Mouse (Mus musculus) Patski (cell line): Measurements from ENCODE around the gene Hist1h2bh. TPM values are rescaled to one million over a fixed set of nuclear protein-coding genes. Genes with fewer than 3 reads are reported as not detected.
"Not testable (repeated sequence)": the region's sequence is repeated elsewhere in the genome, so short reads cannot be mapped to it uniquely, and the experiment has no call there.

Source experiments
- ATAC-seq: fragments of 100-300 bp; one replicate; pipeline ENCODE4 v1.8.0; 2021
- CTCF ChIA-PET: fragments of 350-600 bp; sonication (Branson Sonifier 250); formaldehyde crosslinking; loops from one replicate; lab custom pipeline; 2022; ENCODE audit warnings: inconsistent platforms; lab: Charles Lee
- POLR2A ChIA-PET: fragments of 350-600 bp; sonication (Branson Sonifier 250); formaldehyde crosslinking; loops from one replicate; lab custom pipeline; 2022; ENCODE audit warnings: antibody characterized with exemption, inconsistent platforms; lab: Charles Lee
- DNase-seq: peaks from one replicate; pipeline ENCODE4 v3.0.0-alpha.2; 2011; ENCODE audit warnings: low read depth, low spot score
- H3K27me3 ChIP-seq: fragments of 371-371 bp; one replicate; pipeline ENCODE4 v1.5.1; 2021
- CTCF ChIP-seq: fragments of 100-300 bp; IDR thresholded peaks from one replicate; pipeline ENCODE4 v1.5.1; 2021
- in situ Hi-C: fragments of 300-500 bp; cut with MboI; formaldehyde crosslinking; loops from 3 replicates; pipeline ENCODE4 v1.11.1; 2018; ENCODE audit warnings: low pct_unique_long_range_greater_than_20kb, mixed read lengths
- polyA plus RNA-seq: library from polyadenylated mRNA; unstranded; gene quantifications from one replicate; pipeline ENCODE4 v1.2.3, GENCODE M21; 2021

Hist1h2bh gene
- polyA plus RNA-seq, 1 experiment from 2014 or later, result 2.1 TPM

- CTCF ChIA-PET, result no interaction called here
- DNase-seq (no peak), ATAC-seq (no peak)
- POLR2A ChIA-PET, result no interaction called here
- in situ Hi-C loops, result loop anchor here (10.0 kb wide), 1 partner anchor 1823 kb away; the partner anchor contains the start of genes Hist1h2ai, Hist1h2bl and Hist1h3h
- no peak for TF ChIP-seq CTCF
- H3K27me3 ChIP-seq, result no peaks in the 10 kb centered on the region
These were observed 4.9 kb downstream of the Hist1h2bh start for GRCm38 (mm10) chr13:23538249-23538648.

- no peak for TF ChIP-seq CTCF
- no peaks in the 10 kb centered on the region for H3K27me3 ChIP-seq
- DNase-seq (no peak), ATAC-seq (no peak)
- ChIA-PET POLR2A (no interaction called here), CTCF (no interaction called here)
- in situ Hi-C loops, result loop anchor here (10.0 kb wide), 1 partner anchor 1822 kb away; the partner anchor contains the start of genes Hist1h2ai, Hist1h2bl and Hist1h3h
These were observed 6.0 kb downstream of the Hist1h2bh start for GRCm38 (mm10) chr13:23537006-23537710.

- DNase-seq, result no peak
- ATAC-seq, result no peak
These were observed 6.9 kb downstream of the Hist1h2bh start for GRCm38 (mm10) chr13:23536076-23536822.

GRCm38 (mm10) chr13:23535137-23536075 is 7.8 kb downstream of the Hist1h2bh start, which contains the start of gene Hist1h3g:
Gene Hist1h3g, plus strand, starts transcription at chr13:23535422.
- POLR2A ChIA-PET, result interaction anchor here (0.6 kb wide), 1 partner anchor 47 kb away, joined by 3 read pairs; no protein-coding TSS in a partner anchor
- H3K27me3 ChIP-seq, DNase-seq, CTCF ChIA-PET: not testable (repeated sequence)
- in situ Hi-C loops, result loop anchor here (10.0 kb wide), 1 partner anchor 1821 kb away; the partner anchor contains the start of genes Hist1h2ai, Hist1h2bl and Hist1h3h
- peak; percentile 61 for ATAC-seq

More at GRCm38 (mm10) chr13:23536076-23536822, 6.9 kb downstream of the Hist1h2bh start:
- ChIA-PET POLR2A (no interaction called here), CTCF (no interaction called here)
- in situ Hi-C loops, result loop anchor here (10.0 kb wide), 1 partner anchor 1821 kb away; the partner anchor contains the start of genes Hist1h2ai, Hist1h2bl and Hist1h3h
- TF ChIP-seq CTCF, result no peak
- H3K27me3 ChIP-seq, result no peaks in the 10 kb centered on the region

GRCm38 (mm10) chr13:23534368-23535131 is 8.6 kb downstream of the Hist1h2bh start:
- in situ Hi-C loops, result loop anchor here (5.0 to 10.0 kb wide), 3 partner anchors 63 to 1820 kb away; partner anchors contain the start of genes Hist1h2ag, Hist1h2ai, Hist1h2bj and Hist1h2bl
- ChIA-PET POLR2A (interaction anchor here (0.6 kb wide), 1 partner anchor 48 kb away, joined by 3 read pairs; no protein-coding TSS in a partner anchor), CTCF (interaction anchor here (1.1 to 1.6 kb wide), 2 partner anchors 9 to 20 kb away, joined by 4 to 6 read pairs; partner anchors contain the start of gene Hist1h2bh)
- no peaks in the 10 kb centered on the region for H3K27me3 ChIP-seq
- no peak for TF ChIP-seq CTCF
- no peak for DNase-seq
- peak; percentile 19 for ATAC-seq

GRCm38 (mm10) chr13:23533560-23534367 is 9.4 kb downstream of the Hist1h2bh start, which contains the start of gene Hist1h2af:
Gene Hist1h2af, plus strand, starts transcription at chr13:23533906.
- ChIA-PET POLR2A (interaction anchor here (0.7 kb wide), 1 partner anchor 57 kb away, joined by 3 read pairs; no protein-coding TSS in a partner anchor), CTCF (interaction anchor here (1.1 to 1.6 kb wide), 2 partner anchors 9 to 20 kb away, joined by 4 to 6 read pairs; partner anchors contain the start of gene Hist1h2bh)
- not testable (repeated sequence) for DNase-seq, H3K27me3 ChIP-seq
- in situ Hi-C loops, result loop anchor here (5.0 to 10.0 kb wide), 3 partner anchors 64 to 1819 kb away; partner anchors contain the start of genes Hist1h2ag, Hist1h2ai, Hist1h2bj and Hist1h2bl
- ATAC-seq, result peak; percentile 52

GRCm38 (mm10) chr13:23532262-23533075 is 10.7 kb downstream of the Hist1h2bh start:
- in situ Hi-C loops, result loop anchor here (5.0 to 10.0 kb wide), 3 partner anchors 65 to 1818 kb away; partner anchors contain the start of genes Hist1h2ag, Hist1h2ai, Hist1h2bj and Hist1h2bl
- DNase-seq (no peak), ATAC-seq (no peak)
- TF ChIP-seq CTCF, result no peak
- CTCF ChIA-PET, result no interaction called here
- no peaks in the 10 kb centered on the region for H3K27me3 ChIP-seq
- POLR2A ChIA-PET, result interaction anchor here (0.6 kb wide), 1 partner anchor 1794 kb away, joined by 3 read pairs; no protein-coding TSS in a partner anchor
